Mouse (Mus musculus): ENCODE measurements around the gene Unc50.

GRCm38 (mm10) chr1:37401687-37402086 is 28.3 kb upstream of the Unc50 start:
- no peak for TF ChIP-seq E2F4 (IDR thresholded peaks at IDR 0.05; ENCODE audit: insufficient read depth)
- no peak for TF ChIP-seq POLR2A (IDR thresholded peaks at IDR 0.05; ENCODE audit: insufficient read length, low read depth)
- no peak for TF ChIP-seq TCF12 (IDR thresholded peaks at IDR 0.05; ENCODE audit: insufficient read depth, poor library complexity, severe bottlenecking)
